Mouse (Mus musculus) lung, embryonic 14.5 days (tissue): ENCODE data around the gene Ulk4. TPM values are rescaled to one million over a fixed set of nuclear protein-coding genes. Genes with fewer than 3 reads are reported as not detected.

Experiments used
- ATAC-seq: fragments of 200-750 bp; cut with Nextera tagmentation; 2 replicates; pipeline ENCODE4 v1.8.0; 2017; ENCODE audit warnings: mild to moderate bottlenecking, moderate TSS enrichment, moderate library complexity; ENCODE audit not compliant: insufficient read depth
- DNase-seq: peaks from one replicate; pipeline ENCODE4 v3.0.0-alpha.2; 2015
- H3K27ac ChIP-seq: fragments of 300-500 bp; sonication (generic); 2 replicates; pipeline ENCODE4 v1.5.1; 2014; ENCODE audit warnings: low read depth, mild to moderate bottlenecking, moderate library complexity
- H3K27me3 ChIP-seq: fragments of 300-500 bp; sonication (generic); 2 replicates; pipeline ENCODE4 v1.6.1; 2014; ENCODE audit warnings: low read length, control low read depth; ENCODE audit not compliant: insufficient read depth
- H3K36me3 ChIP-seq: fragments of 300-500 bp; sonication (generic); 2 replicates; pipeline ENCODE4 v1.6.1; 2014; ENCODE audit warnings: control low read depth; ENCODE audit not compliant: insufficient read depth
- H3K4me1 ChIP-seq: fragments of 300-500 bp; sonication (generic); 2 replicates; pipeline ENCODE4 v1.6.1; 2014; ENCODE audit warnings: antibody characterized with exemption, control low read depth; ENCODE audit not compliant: insufficient read depth
- H3K4me2 ChIP-seq: fragments of 300-500 bp; sonication (generic); 2 replicates; pipeline ENCODE4 v1.6.1; 2014; ENCODE audit warnings: mild to moderate bottlenecking
- H3K4me3 ChIP-seq: fragments of 300-500 bp; sonication (generic); 2 replicates; pipeline ENCODE4 v1.5.1; 2014; ENCODE audit warnings: low read depth, low read length
- H3K9ac ChIP-seq: fragments of 300-500 bp; sonication (generic); 2 replicates; pipeline ENCODE4 v1.6.1; 2014
- H3K9me3 ChIP-seq: fragments of 300-500 bp; sonication (generic); 2 replicates; pipeline ENCODE4 v1.6.1; 2016; ENCODE audit warnings: low read depth, low read length, control low read depth
- CTCF ChIP-seq: IDR thresholded peaks from 2 replicates; pipeline ENCODE4 v1.5.1; 2016; ENCODE audit warnings: antibody characterized with exemption, low read depth
- WGBS: fragments of 180-500 bp; shearing (Covaris S2); extraction: QIAGEN DNeasy Blood & Tissue Kit; methylation state at CpG from one replicate; pipeline ENCODE4 v1.1.7; 2014; 5-methylcytosine and 5-hydroxymethylcytosine counted together
- polyA plus RNA-seq: library from polyadenylated mRNA; unstranded; fragments of >200 nt; fragmentation: Nextera tagmentation; extraction: Ambion mirVana; gene quantifications from 2 replicates; pipeline ENCODE4 v1.2.1, GENCODE M21; 2014

Gene Ulk4
- polyA plus RNA-seq, 1 experiment from 2014 or later = 125 TPM

- H3K4me2 ChIP-seq = no peak overlapping the region
- H3K4me1 ChIP-seq = no peaks in the 10 kb centered on the region
- H3K27me3 ChIP-seq = no peaks in the 10 kb centered on the region
- H3K27ac ChIP-seq = no peak overlapping the region
- no peak for TF ChIP-seq CTCF
- ATAC-seq (no peak), DNase-seq (no peak)
- H3K9me3 ChIP-seq = no peaks in the 10 kb centered on the region
- H3K36me3 ChIP-seq = peaks cover 82% of the 10 kb centered on the region
- no peak overlapping the region for H3K9ac ChIP-seq
- H3K4me3 ChIP-seq = no peak overlapping the region
- 81% methylated on average over 3 of the region's 3 CpGs for WGBS
These were observed 325.1 kb downstream of the Ulk4 start for GRCm38 (mm10) chr9:120951947-120952346.

DNA sequence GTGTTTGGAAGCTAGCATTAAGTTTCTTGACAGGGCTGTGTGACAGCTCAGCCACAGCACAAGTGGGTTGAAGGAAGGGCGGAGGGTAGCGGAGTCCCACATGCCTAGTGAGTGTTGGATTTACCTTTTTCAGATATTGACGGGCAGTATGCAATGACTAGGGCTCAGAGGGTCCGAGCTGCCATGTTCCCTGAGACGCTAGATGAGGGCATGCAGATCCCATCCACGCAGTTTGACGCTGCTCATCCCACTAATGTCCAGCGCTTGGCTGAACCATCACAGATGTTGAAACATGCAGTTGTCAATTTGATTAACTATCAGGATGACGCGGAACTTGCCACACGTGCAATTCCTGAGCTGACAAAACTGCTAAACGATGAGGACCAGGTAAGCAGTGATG is 326.2 kb downstream of the Ulk4 start:
- Histone ChIP-seq H3K4me2 (no peak overlapping the region), H3K9me3 (no peaks in the 10 kb centered on the region), H3K36me3 (peaks cover 70% of the 10 kb centered on the region), H3K27ac (no peak overlapping the region), H3K4me3 (no peak overlapping the region), H3K4me1 (no peaks in the 10 kb centered on the region), H3K27me3 (no peaks in the 10 kb centered on the region), H3K9ac (no peak overlapping the region)
- DNase-seq = no peak
- 90% methylated on average over 12 of the region's 12 CpGs for WGBS
- ATAC-seq = no peak
- no peak for TF ChIP-seq CTCF

- Histone ChIP-seq H3K9me3 (no peaks in the 10 kb centered on the region), H3K4me3 (no peak overlapping the region), H3K4me2 (no peak overlapping the region), H3K4me1 (no peaks in the 10 kb centered on the region), H3K27ac (no peak overlapping the region), H3K27me3 (no peaks in the 10 kb centered on the region), H3K9ac (no peak overlapping the region), H3K36me3 (peaks cover 54% of the 10 kb centered on the region)
- 0 out of 2 replicates have a peak, but pooled peaks have one; percentile 38 for ATAC-seq
- 93% methylated on average over 1 of the region's 1 CpGs for WGBS
- TF ChIP-seq CTCF = no peak; the same call in 1 of the 2 replicates
- DNase-seq = no peak
These were observed 328.2 kb downstream of the Ulk4 start for GRCm38 (mm10) chr9:120948832-120949231.

DNA sequence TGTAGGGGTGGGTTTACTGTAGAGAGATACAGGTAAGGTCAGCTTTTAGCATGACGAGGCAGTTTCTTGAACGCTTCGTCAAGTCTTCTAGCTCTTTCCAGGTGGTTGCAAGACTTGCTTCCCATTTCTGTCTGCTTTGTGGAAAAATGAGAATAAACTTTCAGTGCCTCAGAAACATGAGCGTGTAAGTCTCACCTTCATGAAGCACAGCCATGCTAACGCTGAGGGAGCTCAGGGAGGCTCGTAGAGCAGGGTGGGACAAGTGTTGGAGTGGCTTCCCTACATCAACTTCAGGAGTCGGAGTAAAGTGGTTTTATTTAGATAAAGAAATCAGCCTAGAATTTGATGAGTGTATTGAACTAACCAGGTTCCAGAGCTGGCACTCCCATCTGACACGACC is 330.9 kb downstream of the Ulk4 start:
- H3K4me1 ChIP-seq = peaks cover 3% of the 10 kb centered on the region; the same call in 1 of the 2 replicates
- H3K4me2 ChIP-seq = no peak overlapping the region
- no peak overlapping the region for H3K27ac ChIP-seq
- H3K9ac ChIP-seq = no peak overlapping the region
- no peaks in the 10 kb centered on the region for H3K27me3 ChIP-seq
- no peak for TF ChIP-seq CTCF
- H3K9me3 ChIP-seq = no peaks in the 10 kb centered on the region
- ATAC-seq (no peak), DNase-seq (no peak)
- 58% methylated on average over 8 of the region's 8 CpGs for WGBS
- peaks cover 44% of the 10 kb centered on the region for H3K36me3 ChIP-seq
- H3K4me3 ChIP-seq = no peak overlapping the region

DNA sequence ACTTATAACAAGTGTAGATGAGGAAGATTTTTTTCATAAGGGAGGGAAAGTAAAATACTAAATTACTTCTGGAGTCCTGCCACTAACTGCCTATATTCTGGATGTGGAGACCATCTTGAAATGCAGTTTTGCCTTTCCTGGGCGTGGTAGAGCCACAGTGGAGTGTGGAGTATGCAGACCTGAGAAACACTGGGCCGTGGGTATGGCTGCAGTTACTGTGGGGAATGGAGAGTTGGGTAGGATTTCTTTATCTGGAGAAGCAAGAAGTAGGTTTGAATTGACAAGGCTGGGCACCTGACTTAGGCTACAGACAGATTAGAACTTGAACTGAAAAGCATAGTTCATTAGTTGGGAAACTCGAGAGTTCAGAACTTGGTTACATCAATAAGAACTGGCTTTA is 332.8 kb downstream of the Ulk4 start:
- no peak for TF ChIP-seq CTCF
- Histone ChIP-seq H3K9me3 (no peaks in the 10 kb centered on the region), H3K4me2 (no peak overlapping the region), H3K4me3 (no peak overlapping the region), H3K27me3 (no peaks in the 10 kb centered on the region), H3K9ac (no peak overlapping the region), H3K36me3 (peaks cover 34% of the 10 kb centered on the region), H3K4me1 (peaks cover 3% of the 10 kb centered on the region; the same call in 1 of the 2 replicates), H3K27ac (no peak overlapping the region)
- DNase-seq (no peak), ATAC-seq (no peak)
- 70% methylated on average over 3 of the region's 3 CpGs for WGBS

DNA sequence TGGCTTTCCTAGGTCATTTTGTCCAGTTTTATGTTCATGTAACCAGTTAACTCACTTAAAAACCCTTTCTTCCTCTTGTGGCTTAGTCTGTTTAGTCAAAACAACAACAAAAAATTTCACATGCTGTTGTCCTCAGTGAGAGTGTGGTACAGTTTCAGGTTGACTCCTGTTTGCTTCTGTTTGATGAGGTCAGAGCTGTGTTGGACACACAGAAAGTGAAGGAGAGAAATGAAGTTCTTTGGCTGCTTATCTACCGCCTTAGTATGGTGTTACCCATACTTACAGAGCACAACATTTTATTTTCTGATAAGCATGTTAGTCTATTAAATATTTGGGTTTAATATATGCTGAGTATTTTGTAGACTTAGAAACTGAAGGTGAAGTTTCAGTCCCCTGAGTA is 333.2 kb downstream of the Ulk4 start:
- peaks cover 31% of the 10 kb centered on the region for H3K36me3 ChIP-seq
- H3K27ac ChIP-seq = no peak overlapping the region
- H3K9ac ChIP-seq = no peak overlapping the region
- TF ChIP-seq CTCF = no peak
- H3K27me3 ChIP-seq = no peaks in the 10 kb centered on the region
- no peak overlapping the region for H3K4me2 ChIP-seq
- DNase-seq (no peak), ATAC-seq (no peak)
- WGBS = 70% methylated on average over 1 of the region's 1 CpGs
- H3K9me3 ChIP-seq = no peaks in the 10 kb centered on the region
- peaks cover 3% of the 10 kb centered on the region; the same call in 1 of the 2 replicates for H3K4me1 ChIP-seq
- H3K4me3 ChIP-seq = no peak overlapping the region

GRCm38 (mm10) chr9:120940858-120941257 is 336.1 kb downstream of the Ulk4 start:
- no peak overlapping the region for H3K9ac ChIP-seq
- DNase-seq (no peak), ATAC-seq (no peak)
- H3K27me3 ChIP-seq = no peaks in the 10 kb centered on the region
- no peak for TF ChIP-seq CTCF
- no peak overlapping the region for H3K4me2 ChIP-seq
- WGBS = 75% methylated on average over 3 of the region's 3 CpGs
- peaks cover 11% of the 10 kb centered on the region for H3K4me1 ChIP-seq
- H3K36me3 ChIP-seq = peaks cover 30% of the 10 kb centered on the region
- H3K4me3 ChIP-seq = no peak overlapping the region
- no peaks in the 10 kb centered on the region for H3K9me3 ChIP-seq
- no peak overlapping the region for H3K27ac ChIP-seq

DNA sequence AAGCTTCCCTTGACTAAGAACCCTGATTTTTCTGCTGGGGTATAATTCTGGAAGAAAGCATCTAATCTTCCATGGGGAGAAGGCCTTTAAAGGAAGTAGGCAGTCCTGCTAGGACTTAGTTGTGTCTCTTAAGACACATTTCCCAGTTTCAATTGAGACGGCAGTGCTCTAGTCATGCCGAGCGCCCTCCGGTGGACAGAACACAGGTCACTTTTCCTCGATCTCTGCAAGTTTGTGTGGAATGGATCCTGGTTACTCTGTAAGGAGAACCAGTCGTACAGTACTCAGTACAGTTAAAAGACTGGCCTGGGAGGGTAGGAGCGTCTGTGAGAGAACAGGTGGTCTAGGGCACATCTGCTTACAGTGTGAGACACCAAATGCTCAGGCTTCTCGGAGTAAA is 340.6 kb downstream of the Ulk4 start:
- peak overlapping the region; percentile 93 for H3K4me3 ChIP-seq
- H3K27ac ChIP-seq = peak overlapping the region; percentile 47; the same call in 1 of the 2 replicates
- peak; percentile 74 for TF ChIP-seq CTCF
- peak overlapping the region; percentile 97 for H3K9ac ChIP-seq
- WGBS = 12% methylated on average over 8 of the region's 8 CpGs
- H3K9me3 ChIP-seq = no peaks in the 10 kb centered on the region
- H3K27me3 ChIP-seq = no peaks in the 10 kb centered on the region
- H3K4me1 ChIP-seq = peaks cover 8% of the 10 kb centered on the region
- H3K4me2 ChIP-seq = peak overlapping the region; percentile 77
- peaks cover 12% of the 10 kb centered on the region for H3K36me3 ChIP-seq
- no peak for ATAC-seq
- peak; percentile 86 for DNase-seq
